Mouse (Mus musculus) heart, postnatal 14 days (tissue): ENCODE data around the gene Lrp6. TPM values are rescaled to one million over a fixed set of nuclear protein-coding genes. Genes with fewer than 3 reads are reported as not detected.
A peak's percentile ranks its signal among the peaks of the same experiment; 100 is the strongest.

Source experiments
- DNase-seq, 2 experiments: peaks; one replicate each; pipeline ENCODE4 v3.0.0; 2021 to 2022
- intact Hi-C: fragments of 180-260 bp; cut with DNase I; formaldehyde crosslinking; loops from one replicate; pipeline ENCODE4 v1.15.1; 2025
- total RNA-seq, 2 experiments: library from RNA; stranded (reverse); gene quantifications; 2 replicates each; pipeline ENCODE4 v1.2.3; 2021

The Lrp6 gene
- total RNA-seq, 2 experiments from 2014 or later, result 56.1 to 62.8 TPM

- no peak for DNase-seq
- intact Hi-C loops, result no loop called here
Observed at GRCm38 (mm10) chr6:134578039-134578438, 11.3 kb upstream of the Lrp6 start.

DNA sequence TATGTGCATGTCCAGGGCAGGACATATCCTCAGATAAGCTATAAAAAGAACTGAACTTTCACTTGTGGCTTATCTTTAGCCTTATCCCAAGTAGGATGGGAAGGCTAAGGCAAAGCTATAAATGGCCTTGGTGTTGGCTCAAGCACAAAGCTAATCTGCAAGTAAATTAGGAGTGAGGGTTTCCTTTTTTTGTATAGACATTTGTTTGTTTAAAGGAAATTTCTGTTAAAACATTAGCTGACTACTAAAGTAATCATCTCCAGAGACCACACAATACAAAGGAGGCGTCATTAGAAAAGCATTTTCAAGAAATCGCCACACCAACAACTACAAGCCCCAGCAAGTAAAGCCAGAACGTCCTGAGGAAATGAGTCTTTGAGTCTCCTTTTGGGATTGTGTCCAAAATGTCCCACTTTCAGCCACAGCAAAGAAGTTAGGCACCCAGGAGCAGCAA, 8.6 kb upstream of the Lrp6 start:
- intact Hi-C loops, result no loop called here
- DNase-seq, result no peak

- no peak for DNase-seq
- intact Hi-C loops, result loop anchor here (2.0 to 10.0 kb wide), 3 partner anchors 39 to 93 kb away; no protein-coding TSS in a partner anchor
Observed at GRCm38 (mm10) chr6:134567986-134568556, 1.3 kb upstream of the Lrp6 start.

GRCm38 (mm10) chr6:134566248-134566817, 432 bp downstream of the Lrp6 start:
- intact Hi-C loops, result loop anchor here (2.0 to 10.0 kb wide), 3 partner anchors 39 to 92 kb away; no protein-coding TSS in a partner anchor
- no peak for DNase-seq

DNA sequence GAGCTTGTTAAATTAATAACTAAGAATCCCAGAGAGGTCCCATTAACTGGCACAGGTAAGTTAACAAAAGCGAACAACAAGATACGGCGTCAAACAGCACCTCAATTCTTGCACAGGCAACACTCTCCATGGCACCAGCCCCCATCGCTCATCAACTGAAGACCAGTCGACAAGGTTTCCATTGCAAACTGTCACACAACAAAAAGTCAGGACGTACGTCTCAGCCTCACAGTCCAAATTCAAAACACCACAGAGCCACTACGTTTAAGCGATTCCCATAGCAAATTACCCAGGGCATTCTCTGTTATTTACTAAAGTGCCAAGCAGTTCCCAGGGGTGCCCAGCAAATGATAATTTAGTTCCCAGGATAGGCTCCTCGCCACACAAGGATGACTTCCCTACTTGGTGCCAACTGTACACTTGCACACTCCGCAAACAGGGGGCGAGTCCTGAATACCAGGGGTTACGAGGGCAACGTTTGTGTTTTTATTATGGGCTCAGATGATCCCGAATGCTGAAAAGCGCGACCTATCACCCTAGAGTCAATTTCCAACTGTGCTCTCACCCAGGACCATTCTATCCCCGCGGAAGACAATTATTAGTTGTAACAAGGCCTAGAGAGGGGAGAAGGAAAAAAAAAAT, 1.0 kb downstream of the Lrp6 start:
- DNase-seq, result peak in 1 of 2 experiments; percentile 25

GRCm38 (mm10) chr6:134564539-134564938, 2.2 kb downstream of the Lrp6 start:
- no peak for DNase-seq
- intact Hi-C loops, result loop anchor here (10.0 kb wide), 1 partner anchor 90 kb away; no protein-coding TSS in a partner anchor

More for the DNA sequence above, 1.0 kb downstream of the Lrp6 start:
- intact Hi-C loops, result loop anchor here (2.0 to 10.0 kb wide), 3 partner anchors 38 to 91 kb away; no protein-coding TSS in a partner anchor

- intact Hi-C loops, result loop anchor here (10.0 kb wide), 1 partner anchor 85 kb away; no protein-coding TSS in a partner anchor
Observed at GRCm38 (mm10) chr6:134559635-134560034, 7.1 kb downstream of the Lrp6 start.

GRCm38 (mm10) chr6:134558546-134559129, 8.1 kb downstream of the Lrp6 start:
- no peak for DNase-seq
- intact Hi-C loops, result no loop called here

More at GRCm38 (mm10) chr6:134559635-134560034, 7.1 kb downstream of the Lrp6 start:
- no peak for DNase-seq

DNA sequence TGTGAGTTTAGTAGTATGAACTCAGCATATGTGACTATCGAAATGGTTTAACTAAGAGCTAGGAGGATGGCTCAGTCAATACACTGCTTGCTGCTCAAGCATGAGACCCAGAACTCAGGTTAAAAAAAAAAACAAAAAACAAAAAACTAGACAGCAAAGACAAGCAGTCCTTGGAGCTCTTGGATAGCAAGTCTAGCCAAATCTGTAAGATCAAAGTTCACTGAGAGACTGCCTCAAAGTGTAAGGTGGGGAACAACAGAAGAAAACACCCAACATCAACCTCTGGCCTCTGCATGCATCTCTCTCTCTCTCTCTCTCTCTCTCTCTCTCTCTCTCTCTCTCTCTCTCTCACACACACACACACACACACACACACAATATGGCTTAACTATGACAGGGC, 9.7 kb downstream of the Lrp6 start:
- no peak for DNase-seq
- intact Hi-C loops, result no loop called here

GRCm38 (mm10) chr6:134556185-134556950, 10.4 kb downstream of the Lrp6 start:
- DNase-seq, result no peak
- intact Hi-C loops, result no loop called here

GRCm38 (mm10) chr6:134555178-134555577, 11.6 kb downstream of the Lrp6 start:
- intact Hi-C loops, result no loop called here
- no peak for DNase-seq

DNA sequence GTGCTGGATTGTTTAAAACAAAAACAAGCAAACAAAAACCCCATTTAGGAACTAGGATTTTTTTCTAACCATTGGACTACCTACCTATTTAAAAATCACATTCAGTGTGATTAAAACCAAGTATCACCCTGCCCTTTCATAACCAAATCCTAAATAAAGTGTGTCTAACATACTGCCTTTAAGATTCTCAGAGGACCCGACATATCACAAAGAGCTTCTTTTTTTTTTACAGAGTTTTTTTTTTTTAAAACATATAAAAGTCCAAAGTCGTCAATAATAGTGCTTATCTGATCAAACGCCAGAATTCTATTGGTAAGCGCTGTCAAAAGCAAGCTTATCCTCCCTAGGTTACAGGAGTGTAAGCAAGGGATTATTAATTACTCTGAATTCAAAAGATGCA, 12.5 kb downstream of the Lrp6 start:
- no peak for DNase-seq
- intact Hi-C loops, result no loop called here

DNA sequence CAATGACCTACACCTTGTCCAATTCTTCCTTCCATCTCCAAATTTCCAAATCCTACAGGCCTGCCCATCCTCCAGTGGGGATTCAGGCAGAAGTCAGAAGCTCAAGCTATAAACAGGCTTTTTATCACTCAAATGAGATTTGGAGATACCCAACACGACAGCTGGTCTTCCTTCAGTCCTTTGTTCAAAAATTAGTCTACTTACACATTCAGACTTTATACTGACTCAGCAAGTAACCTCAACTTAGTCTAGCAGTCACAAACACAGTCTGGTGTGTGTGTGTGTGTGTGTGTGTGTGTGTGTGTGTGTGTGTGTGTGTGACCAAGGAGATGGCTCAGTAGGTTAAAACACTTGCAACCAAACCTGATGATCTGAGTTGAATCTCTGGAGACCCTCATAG, 15.8 kb downstream of the Lrp6 start:
- DNase-seq, result no peak
- intact Hi-C loops, result no loop called here

GRCm38 (mm10) chr6:134550396-134550795, 16.4 kb downstream of the Lrp6 start:
- intact Hi-C loops, result no loop called here
- no peak for DNase-seq

DNA sequence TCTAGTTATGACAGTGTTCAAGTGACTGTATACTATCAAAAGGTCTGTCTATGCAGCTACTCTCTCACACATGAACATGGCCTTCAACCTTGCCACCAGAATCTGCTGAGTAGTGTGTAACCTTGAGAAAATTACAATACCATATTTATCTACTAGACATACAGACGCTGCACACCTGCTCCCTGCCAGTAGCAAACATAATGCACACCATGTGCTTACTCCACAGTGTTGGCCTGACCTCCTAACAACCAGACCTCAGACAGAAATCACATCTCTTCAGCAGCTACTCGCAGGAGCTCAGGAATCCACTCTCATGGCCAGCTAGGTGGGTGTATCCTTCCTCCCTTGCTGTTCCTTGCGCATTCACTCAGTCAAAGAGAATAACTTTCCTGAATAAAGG, 21.9 kb downstream of the Lrp6 start:
- intact Hi-C loops, result no loop called here
- no peak for DNase-seq

DNA sequence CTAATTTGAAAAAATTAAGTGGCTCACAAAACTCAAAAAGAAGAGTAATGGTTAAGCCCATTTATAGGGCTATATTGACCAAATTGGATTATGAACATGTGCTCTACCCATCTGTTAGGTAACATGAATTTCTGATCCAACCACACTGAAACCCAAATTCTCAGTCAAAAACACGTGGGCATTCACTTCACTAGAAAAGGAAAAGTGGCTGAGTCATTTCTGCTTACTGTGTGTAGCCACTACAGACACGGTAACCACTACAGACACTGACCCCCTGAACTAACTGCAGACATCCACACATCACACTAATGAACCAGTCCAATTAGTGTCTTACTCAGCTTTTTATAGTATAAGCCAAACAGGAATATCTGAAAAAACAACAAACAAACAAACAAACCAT, 22.7 kb downstream of the Lrp6 start:
- intact Hi-C loops, result no loop called here
- no peak for DNase-seq

DNA sequence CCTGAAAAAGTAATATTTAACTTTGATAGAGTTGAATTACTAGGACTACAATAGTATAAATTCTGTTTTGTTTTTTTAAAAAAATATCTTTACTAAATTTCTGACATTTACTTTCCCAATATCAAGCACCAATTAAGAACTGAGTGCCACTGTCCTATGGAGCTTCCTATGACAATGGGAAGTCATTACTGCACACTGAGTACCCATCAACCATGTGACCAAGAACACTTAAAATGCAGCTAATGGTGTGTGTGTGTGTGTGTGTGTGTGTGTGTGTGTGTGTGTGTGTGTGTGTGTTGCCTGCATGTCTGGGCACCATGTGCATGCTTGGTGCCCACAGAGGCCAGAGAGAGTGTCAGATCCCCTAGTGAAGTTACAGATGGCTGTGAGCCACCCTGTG, 23.2 kb downstream of the Lrp6 start:
- intact Hi-C loops, result no loop called here
- DNase-seq, result no peak

GRCm38 (mm10) chr6:134542374-134542773, 24.4 kb downstream of the Lrp6 start:
- intact Hi-C loops, result no loop called here
- no peak for DNase-seq

DNA sequence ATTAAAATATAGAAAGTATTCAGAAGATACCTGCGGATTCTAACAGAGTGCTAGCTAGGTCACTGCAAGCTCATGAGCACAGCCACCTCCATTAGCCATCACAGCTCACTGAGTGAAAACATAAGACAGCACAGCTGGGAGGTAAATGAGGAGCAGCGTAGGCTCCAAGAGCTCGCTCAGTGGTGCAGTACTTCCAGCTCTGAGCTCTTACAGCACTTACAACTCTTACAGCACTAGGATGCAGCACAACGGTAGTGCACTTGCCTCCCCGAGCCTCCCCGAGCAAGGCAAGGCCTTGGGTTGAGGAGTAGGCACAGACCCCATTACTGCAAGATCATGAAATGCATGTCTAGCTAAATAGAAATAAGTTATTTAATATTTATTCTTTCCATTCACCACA, 26.6 kb downstream of the Lrp6 start:
- DNase-seq, result no peak
- intact Hi-C loops, result no loop called here

DNA sequence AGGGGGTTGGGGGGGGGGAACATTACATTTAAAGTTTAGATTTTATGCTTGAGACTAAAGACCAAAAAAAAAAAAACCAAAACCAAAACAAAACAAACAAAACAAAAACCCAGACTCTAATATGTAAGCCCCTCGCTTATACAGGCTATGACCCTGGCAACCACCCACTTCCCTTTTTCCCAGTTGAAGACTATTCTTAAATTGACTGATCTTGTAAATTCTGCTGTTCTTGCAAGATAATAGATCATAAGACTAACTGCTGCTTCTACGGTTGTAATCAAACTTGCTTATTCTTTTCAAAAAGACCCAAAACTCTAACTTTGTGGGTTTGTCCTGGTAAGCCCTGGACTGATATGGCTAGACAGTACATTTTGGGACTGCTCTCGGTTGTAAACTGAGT, 27.3 kb downstream of the Lrp6 start:
- no peak for DNase-seq
- intact Hi-C loops, result no loop called here

DNA sequence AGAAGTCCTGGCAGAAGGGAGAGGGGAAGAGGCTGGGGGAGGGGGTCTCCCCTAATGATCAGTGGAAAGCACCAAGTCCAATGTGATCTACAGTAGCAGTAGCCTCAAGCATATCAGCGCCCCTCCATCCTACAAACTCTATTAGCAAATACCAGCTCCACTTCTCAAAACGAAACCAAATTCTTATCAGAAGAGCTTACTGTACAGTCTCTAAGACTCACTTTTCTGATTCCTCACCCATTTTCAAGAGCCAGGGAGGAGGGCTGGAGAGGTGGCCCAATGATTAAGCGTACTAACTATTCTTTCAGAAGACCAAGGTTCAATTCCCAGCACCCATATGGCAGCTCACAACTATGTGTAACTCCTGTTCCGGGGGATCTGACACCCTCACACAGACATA, 28.0 kb downstream of the Lrp6 start:
- no peak for DNase-seq
- intact Hi-C loops, result no loop called here
